Mouse (Mus musculus) 3134 (cell line): Measurements from ENCODE around the gene Bbc3.
A peak's percentile ranks its signal among the peaks of the same experiment; 100 is the strongest.
"Not testable (repeated sequence)": the region's sequence is repeated elsewhere in the genome, so short reads cannot be mapped to it uniquely, and the experiment has no call there.

Source experiments
- DNase-seq: peaks from one replicate; pipeline ENCODE4 v3.0.0-alpha.2; 2011; ENCODE audit warnings: low spot score; ENCODE audit not compliant: insufficient read length; ENCODE audit errors: extremely low read depth

Bbc3 gene

DNA sequence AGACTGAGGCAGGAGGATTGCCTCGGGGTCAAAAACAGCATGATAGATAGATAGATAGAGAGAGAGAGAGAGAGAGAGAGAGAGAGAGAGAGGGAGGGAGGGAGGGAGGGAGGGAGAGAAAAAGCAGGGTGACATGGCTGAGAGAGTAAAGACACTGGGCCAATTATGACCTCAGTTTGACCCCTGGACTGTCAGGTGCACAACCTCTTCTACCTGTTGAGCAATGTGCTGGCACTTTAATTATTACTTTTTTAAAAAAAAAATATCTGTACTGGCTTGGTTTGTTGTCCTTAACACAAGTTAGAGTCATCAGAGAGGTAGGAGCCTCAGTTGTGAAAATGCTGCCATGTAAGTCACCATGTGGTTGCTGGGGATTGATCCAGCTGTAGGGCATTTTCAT lies 20.4 kb upstream of the Bbc3 start:
- no peak for DNase-seq

DNA sequence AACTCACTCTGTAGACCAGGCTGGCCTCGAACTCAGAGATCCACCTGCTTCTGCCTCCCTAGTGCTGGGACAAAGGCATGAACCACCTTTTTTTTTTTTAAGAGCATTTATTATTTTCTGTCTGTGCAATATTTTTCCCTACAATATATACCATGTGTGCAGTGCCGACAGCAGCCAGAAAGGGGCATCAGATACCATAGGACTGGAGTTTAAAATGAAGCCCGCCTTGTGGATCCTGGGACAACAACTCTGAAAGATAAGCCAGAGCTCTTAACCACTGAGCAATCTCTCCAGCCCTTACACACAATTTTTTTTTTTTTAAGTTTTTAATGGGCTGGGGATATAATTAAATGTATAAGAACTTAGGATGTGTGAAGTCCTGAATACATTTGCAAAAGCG lies 13.8 kb upstream of the Bbc3 start:
- DNase-seq = no peak

DNA sequence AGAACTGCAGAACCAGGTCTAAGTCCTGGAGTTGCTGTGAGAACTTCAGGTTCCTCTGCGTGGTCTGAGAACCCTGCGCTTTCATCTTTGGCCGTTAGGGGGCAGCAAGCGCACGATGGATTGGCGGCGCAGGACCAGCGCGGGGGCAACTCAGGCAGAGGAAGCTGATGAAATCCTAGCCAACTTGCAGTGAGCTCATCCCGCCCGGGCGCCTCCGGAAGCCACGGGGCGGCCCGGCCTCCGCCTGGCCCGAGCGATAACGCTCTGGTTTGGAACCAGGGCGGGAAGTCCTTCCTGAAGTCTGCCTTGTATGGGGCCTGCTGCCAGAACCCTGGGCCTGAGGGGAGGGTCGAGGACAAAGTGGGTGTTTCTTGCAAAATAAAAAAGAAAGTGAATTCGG lies 13.4 kb upstream of the Bbc3 start:
- peak; percentile 99 for DNase-seq

DNA sequence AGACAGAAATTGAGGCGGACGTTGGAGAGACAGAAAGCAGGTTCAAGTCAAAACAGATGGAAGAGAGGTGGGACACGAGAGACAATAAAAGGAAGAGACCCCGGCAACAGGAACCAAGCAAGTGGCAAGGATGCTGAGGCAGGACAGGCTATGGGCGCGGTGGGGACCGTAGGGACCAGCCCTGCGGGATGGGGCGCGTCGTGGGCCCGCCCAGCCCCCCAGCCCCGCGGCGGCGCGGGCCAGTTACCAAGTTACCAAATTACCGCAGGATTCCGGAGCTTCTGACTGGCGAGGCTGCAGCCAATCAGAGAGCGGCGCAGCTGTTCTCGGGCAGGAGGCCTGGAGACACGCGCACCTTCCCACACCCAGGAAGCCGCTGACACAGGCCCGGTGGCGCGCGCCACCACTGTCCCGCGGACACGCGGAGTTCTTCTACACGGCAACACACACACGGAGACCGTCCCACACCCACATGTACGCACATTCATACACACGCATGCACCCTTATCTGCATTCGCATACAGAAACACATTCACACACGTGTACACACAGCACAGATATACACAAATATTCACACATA lies 12.8 kb upstream of the Bbc3 start:
- DNase-seq = peak; percentile 94

- no peak for DNase-seq
Measured at GRCm38 (mm10) chr7:16296146-16296545, 12.0 kb upstream of the Bbc3 start.

- peak; percentile 81 for DNase-seq
Measured at GRCm38 (mm10) chr7:16296766-16297390, 11.3 kb upstream of the Bbc3 start.

GRCm38 (mm10) chr7:16297616-16298015 lies 10.6 kb upstream of the Bbc3 start:
- no peak for DNase-seq

DNA sequence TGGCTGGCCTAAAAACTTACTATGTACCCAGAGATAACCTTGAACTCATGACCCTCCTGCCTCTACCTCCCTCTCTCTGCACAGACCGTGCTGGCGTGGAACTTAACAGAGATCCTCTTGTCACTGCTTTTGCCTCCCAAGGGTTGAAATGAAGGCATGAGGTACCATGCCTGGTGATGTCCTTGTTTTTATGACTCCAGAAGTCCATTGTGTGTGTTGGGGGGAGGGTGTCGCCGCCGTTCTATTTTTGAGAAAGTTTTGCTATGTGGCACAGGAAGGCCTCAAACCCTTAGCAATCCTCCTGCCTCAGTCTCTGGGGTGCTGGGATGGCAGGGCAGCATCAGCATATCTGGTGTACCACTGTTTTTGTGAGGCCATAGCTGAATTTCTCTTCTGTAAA lies 9.3 kb upstream of the Bbc3 start:
- DNase-seq = no peak

GRCm38 (mm10) chr7:16299419-16300035 lies 8.7 kb upstream of the Bbc3 start:
- DNase-seq = peak; percentile 48

DNA sequence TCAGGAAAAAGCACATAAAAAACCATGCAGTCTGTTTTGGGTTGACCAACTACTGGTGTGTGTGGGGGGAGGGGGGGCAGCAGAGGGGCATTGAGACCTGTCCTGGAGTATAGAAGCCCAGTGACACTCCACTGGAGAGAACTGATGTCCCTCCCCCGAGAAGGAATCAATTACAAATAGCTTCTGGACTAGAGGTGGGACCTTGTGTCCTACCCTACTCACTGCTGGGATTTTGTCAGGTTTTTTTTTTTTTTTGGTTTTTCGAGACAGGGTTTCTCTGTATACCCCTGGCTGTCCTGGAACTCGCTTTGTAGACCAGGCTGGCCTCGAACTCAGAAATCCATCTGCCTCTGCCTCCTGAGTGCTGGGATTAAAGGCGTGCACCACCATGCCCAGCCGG lies 1.1 kb upstream of the Bbc3 start:
- DNase-seq = not testable (repeated sequence)

DNA sequence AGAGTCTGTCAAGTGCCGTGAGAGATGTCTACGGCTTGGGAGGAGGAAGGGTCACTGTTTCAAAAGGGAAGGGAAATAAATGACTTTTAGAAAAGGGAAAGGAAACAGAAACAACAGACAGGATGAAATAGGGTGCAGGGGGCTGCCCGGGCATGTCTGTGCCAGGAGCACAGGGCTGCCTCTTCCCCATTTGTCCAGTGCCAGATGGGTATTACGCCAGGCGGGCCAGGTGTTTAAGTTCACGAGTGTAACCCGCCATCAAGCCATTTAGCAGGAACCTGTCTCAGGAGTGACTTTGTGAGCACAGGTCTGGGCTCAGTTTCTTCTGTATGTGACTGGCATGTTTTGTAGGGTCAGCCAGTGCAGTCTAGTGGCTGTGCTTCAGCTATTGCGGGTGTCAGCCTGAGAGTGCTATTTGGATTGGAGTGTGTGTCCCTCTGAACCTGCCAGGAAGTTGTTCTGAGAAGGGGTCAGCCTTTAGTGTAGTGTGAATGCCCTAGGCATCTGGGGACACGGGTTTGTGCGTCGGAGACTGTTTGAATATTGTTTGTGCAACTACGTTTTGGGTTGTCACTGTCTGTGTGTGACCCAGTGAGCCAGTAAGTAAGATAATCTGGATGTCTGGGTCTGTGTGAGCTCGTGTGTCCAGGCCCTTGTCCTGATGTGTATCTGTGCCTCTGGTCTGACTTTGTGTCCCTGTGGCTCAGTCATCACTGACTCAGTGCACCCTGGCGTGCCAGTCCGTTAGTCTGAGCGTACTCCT lies 543 bp downstream of the Bbc3 start:
- DNase-seq = no peak

GRCm38 (mm10) chr7:16309318-16310019 lies 1.3 kb downstream of the Bbc3 start:
- peak; percentile 93 for DNase-seq

DNA sequence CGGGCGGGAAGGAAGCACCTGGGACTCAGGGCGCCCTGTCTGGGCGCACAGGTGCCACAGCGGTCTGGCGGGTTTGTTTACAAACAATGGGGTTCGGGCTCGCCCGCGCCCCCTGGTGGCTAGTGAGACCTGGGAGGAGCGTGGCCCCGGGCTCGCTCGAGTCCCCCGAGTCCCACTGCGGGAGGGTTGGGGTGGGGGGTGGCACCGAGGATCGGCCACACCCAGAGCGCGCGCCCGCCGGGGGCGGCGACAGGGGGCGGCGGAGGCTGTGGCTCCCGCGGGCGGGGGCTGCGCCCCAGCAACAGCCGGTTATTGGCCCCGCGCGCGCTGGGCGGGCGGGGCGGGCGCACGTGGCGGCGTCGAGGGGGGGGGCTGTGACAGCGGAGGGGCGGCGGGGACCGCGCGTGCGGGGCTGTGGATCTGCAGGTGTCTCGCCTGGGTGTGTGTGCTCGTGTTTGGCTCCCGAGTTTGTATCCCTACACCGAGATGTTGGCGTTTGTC lies 1.9 kb downstream of the Bbc3 start:
- DNase-seq = peak; percentile 86

- DNase-seq = peak; percentile 64
Measured at GRCm38 (mm10) chr7:16310521-16311452, 2.6 kb downstream of the Bbc3 start.

- peak; percentile 59 for DNase-seq
Measured at GRCm38 (mm10) chr7:16311453-16312004, 3.3 kb downstream of the Bbc3 start.

GRCm38 (mm10) chr7:16312011-16312671 lies 3.9 kb downstream of the Bbc3 start:
- DNase-seq = no peak

- peak; percentile 84 for DNase-seq
Measured at GRCm38 (mm10) chr7:16312672-16313311, 4.6 kb downstream of the Bbc3 start.

GRCm38 (mm10) chr7:16313481-16314220 lies 5.5 kb downstream of the Bbc3 start:
- peak; percentile 83 for DNase-seq
